Mouse (Mus musculus): Measurements from ENCODE around the gene Plagl2. TPM values are rescaled to one million over a fixed set of nuclear protein-coding genes. Genes with fewer than 3 reads are reported as not detected.
A peak's percentile ranks its signal among the peaks of the same experiment; 100 is the strongest.

Plagl2 gene
- polyA plus RNA-seq, 1 experiment, result 4.3 TPM

DNA sequence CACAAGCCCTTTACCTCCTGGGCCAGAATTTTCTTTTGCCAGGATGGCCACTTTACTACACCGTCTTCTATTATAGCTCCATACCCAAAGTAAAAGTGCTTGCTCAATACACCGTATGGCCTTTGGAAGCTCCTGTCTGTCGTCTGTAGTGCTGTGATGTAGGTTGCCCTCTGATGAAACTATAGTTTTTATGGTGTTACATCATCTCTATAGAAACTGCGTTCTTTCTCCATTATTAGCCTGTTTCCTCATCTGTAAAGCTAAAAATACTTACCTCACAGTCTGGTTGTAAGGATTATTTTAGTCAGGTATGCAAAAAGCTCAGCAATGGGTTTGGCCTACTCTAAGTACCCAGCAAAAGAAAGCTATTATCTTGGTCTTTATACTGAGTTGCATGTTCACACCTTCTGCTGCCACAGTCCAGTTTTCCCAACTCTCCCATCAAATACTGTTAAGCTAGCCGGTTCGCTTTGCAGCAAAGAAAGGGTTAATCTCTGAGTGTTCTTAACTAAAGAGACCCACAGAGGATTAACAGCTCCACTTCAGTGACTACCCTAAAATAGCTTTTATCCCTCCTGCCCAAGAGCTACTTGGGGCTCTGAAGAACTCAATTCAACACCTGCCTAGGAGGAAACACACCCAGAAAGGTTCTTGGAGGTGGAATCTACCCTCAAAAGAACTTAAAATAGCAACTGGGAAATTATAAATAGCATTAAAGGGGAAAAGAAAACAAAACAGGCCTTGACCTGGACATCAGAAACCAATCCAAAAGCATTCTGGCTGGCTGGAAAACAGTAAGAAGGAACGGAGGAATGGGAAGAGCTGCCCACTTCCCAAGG lies 2.0 kb downstream of the Plagl2 start:
- peak overlapping the region; percentile 98; the same call in 1 of the 2 replicates for H3K4me3 ChIP-seq (ENCODE audit: insufficient read depth, low read depth, low read length)
- DNase-seq, result no peak
- H3K4me1 ChIP-seq (ENCODE audit: control insufficient read depth, insufficient read depth, low read length), result peaks cover 4% of the 10 kb centered on the region; the same call in 1 of the 2 replicates
- no peaks in the 10 kb centered on the region for H3K36me3 ChIP-seq (ENCODE audit: control insufficient read depth, insufficient read depth, low read length)
- 0 out of 2 replicates have a peak overlapping the region, but pooled peaks have one; percentile 5 for H3K27ac ChIP-seq (ENCODE audit: insufficient read depth, low read depth, low read length)
- 51% methylated on average over 7 of the region's 7 CpGs for WGBS
- TF ChIP-seq CTCF (conservative IDR thresholded peaks at IDR 0.05; ENCODE audit: insufficient read depth, insufficient read length, low read depth, low read length), result no peak
- no peak for TF ChIP-seq POLR2A (IDR thresholded peaks at IDR 0.05; ENCODE audit: low read depth, low read length)
- no peaks in the 10 kb centered on the region for H3K27me3 ChIP-seq (replicated peaks; ENCODE audit: control insufficient read depth, insufficient read depth, low read length)

DNA sequence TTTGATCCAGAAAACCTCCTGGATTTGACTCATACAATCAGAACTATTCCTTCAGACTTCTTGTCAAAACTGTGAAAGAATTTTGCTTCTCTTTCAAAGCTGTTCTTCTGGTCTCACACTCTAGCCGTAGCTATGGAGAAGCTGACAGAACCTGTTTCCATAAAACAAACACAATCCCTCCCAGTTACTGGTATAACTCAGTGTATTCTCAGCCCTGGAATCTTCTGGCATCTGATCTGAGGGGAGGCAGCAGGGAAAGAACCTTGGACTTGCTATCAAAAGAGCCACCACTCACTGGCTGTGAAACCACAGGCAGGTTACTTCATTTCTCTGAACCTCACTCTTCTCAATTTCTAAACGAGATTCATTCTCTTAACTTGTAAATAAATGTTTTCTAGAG lies 2.8 kb downstream of the Plagl2 start:
- WGBS, result 43% methylated on average over 2 of the region's 2 CpGs
- no peak for TF ChIP-seq POLR2A (IDR thresholded peaks at IDR 0.05; ENCODE audit: low read depth, low read length)
- TF ChIP-seq CTCF (conservative IDR thresholded peaks at IDR 0.05; ENCODE audit: insufficient read depth, insufficient read length, low read depth, low read length), result no peak
- no peak for DNase-seq
- H3K4me1 ChIP-seq (ENCODE audit: control insufficient read depth, insufficient read depth, low read length), result peaks cover 4% of the 10 kb centered on the region; the same call in 1 of the 2 replicates
- H3K27me3 ChIP-seq (replicated peaks; ENCODE audit: control insufficient read depth, insufficient read depth, low read length), result no peaks in the 10 kb centered on the region
- no peak overlapping the region for H3K27ac ChIP-seq (ENCODE audit: insufficient read depth, low read depth, low read length)
- H3K4me3 ChIP-seq (ENCODE audit: insufficient read depth, low read depth, low read length), result no peak overlapping the region
- no peaks in the 10 kb centered on the region for H3K36me3 ChIP-seq (ENCODE audit: control insufficient read depth, insufficient read depth, low read length)

- no peaks in the 10 kb centered on the region for H3K27me3 ChIP-seq (replicated peaks; ENCODE audit: control insufficient read depth, insufficient read depth, low read length)
- no peak for DNase-seq
- H3K36me3 ChIP-seq (ENCODE audit: control insufficient read depth, insufficient read depth, low read length), result no peaks in the 10 kb centered on the region
- H3K4me3 ChIP-seq (ENCODE audit: insufficient read depth, low read depth, low read length), result no peak overlapping the region
- H3K4me1 ChIP-seq (ENCODE audit: control insufficient read depth, insufficient read depth, low read length), result peaks cover 4% of the 10 kb centered on the region; the same call in 1 of the 2 replicates
- 63% methylated on average over 4 of the region's 4 CpGs for WGBS
- no peak overlapping the region for H3K27ac ChIP-seq (ENCODE audit: insufficient read depth, low read depth, low read length)
- TF ChIP-seq CTCF (conservative IDR thresholded peaks at IDR 0.05; ENCODE audit: insufficient read depth, insufficient read length, low read depth, low read length) (no peak), POLR2A (IDR thresholded peaks at IDR 0.05; ENCODE audit: low read depth, low read length) (no peak)
These were observed 3.3 kb downstream of the Plagl2 start for GRCm38 (mm10) chr2:153237891-153238290.

DNA sequence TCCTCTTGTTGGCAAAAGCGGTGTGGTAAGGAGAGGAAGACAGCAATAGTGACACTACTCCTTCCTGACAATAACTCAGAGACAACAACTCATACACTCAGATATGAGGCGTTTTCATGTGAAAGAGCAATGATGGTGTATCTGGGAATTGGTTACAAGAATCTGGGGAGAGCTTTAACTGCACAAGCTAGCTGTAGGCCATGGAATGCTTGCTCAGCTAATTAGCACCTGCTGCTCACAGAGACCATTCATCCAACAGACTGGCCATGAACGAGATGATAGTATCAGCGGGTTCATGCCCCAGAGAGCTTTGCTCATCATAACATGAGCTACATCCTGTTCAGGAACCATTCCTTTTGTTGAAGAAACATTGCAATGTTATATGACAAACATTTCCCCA lies 4.0 kb downstream of the Plagl2 start:
- Histone ChIP-seq H3K4me3 (ENCODE audit: insufficient read depth, low read depth, low read length) (no peak overlapping the region), H3K27me3 (replicated peaks; ENCODE audit: control insufficient read depth, insufficient read depth, low read length) (no peaks in the 10 kb centered on the region), H3K27ac (ENCODE audit: insufficient read depth, low read depth, low read length) (no peak overlapping the region), H3K4me1 (ENCODE audit: control insufficient read depth, insufficient read depth, low read length) (peaks cover 4% of the 10 kb centered on the region; the same call in 1 of the 2 replicates), H3K36me3 (ENCODE audit: control insufficient read depth, insufficient read depth, low read length) (no peaks in the 10 kb centered on the region; the same call in 1 of the 2 replicates)
- DNase-seq, result no peak
- no peak for TF ChIP-seq CTCF (conservative IDR thresholded peaks at IDR 0.05; ENCODE audit: insufficient read depth, insufficient read length, low read depth, low read length)
- no peak for TF ChIP-seq POLR2A (IDR thresholded peaks at IDR 0.05; ENCODE audit: low read depth, low read length)
- 49% methylated on average over 4 of the region's 4 CpGs for WGBS

- Histone ChIP-seq H3K36me3 (ENCODE audit: control insufficient read depth, insufficient read depth, low read length) (peaks cover 10% of the 10 kb centered on the region), H3K4me3 (ENCODE audit: insufficient read depth, low read depth, low read length) (peak overlapping the region; percentile 13; the same call in 1 of the 2 replicates), H3K27ac (ENCODE audit: insufficient read depth, low read depth, low read length) (peak overlapping the region; percentile 67; the same call in 1 of the 2 replicates), H3K27me3 (replicated peaks; ENCODE audit: control insufficient read depth, insufficient read depth, low read length) (no peaks in the 10 kb centered on the region), H3K4me1 (ENCODE audit: control insufficient read depth, insufficient read depth, low read length) (no peaks in the 10 kb centered on the region)
- peak; percentile 24 for DNase-seq
- WGBS, result 74% methylated on average over 5 of the region's 5 CpGs
- TF ChIP-seq POLR2A (IDR thresholded peaks at IDR 0.05; ENCODE audit: low read depth, low read length) (no peak), CTCF (conservative IDR thresholded peaks at IDR 0.05; ENCODE audit: insufficient read depth, insufficient read length, low read depth, low read length) (no peak)
These were observed 12.7 kb downstream of the Plagl2 start for GRCm38 (mm10) chr2:153228523-153228922.

- Histone ChIP-seq H3K4me1 (ENCODE audit: control insufficient read depth, insufficient read depth, low read length) (no peaks in the 10 kb centered on the region), H3K27me3 (replicated peaks; ENCODE audit: control insufficient read depth, insufficient read depth, low read length) (no peaks in the 10 kb centered on the region), H3K36me3 (ENCODE audit: control insufficient read depth, insufficient read depth, low read length) (peaks cover 10% of the 10 kb centered on the region), H3K27ac (ENCODE audit: insufficient read depth, low read depth, low read length) (no peak overlapping the region), H3K4me3 (ENCODE audit: insufficient read depth, low read depth, low read length) (no peak overlapping the region)
- no peak for TF ChIP-seq CTCF (conservative IDR thresholded peaks at IDR 0.05; ENCODE audit: insufficient read depth, insufficient read length, low read depth, low read length)
- no peak for TF ChIP-seq POLR2A (IDR thresholded peaks at IDR 0.05; ENCODE audit: low read depth, low read length)
- no peak for DNase-seq
- WGBS, result 89% methylated on average over 4 of the region's 4 CpGs
These were observed 13.3 kb downstream of the Plagl2 start for GRCm38 (mm10) chr2:153227959-153228358.

DNA sequence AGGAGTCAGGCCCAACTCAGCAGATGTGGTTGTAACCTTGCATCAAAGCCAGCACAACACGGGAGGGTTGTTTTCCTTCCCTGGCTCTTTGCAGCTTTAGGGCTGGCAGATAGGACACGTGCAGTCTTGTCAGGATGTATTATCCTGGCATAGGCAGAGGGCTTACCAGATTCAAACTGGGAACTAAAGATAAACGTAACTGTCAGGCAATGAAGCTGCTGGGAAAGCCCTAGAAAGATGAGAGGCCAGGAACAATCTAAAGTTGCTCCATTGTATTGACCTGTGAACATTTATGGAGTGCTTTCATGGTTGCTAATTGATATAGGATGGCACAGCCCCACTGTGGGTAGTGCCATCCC lies 15.7 kb downstream of the Plagl2 start:
- H3K4me3 ChIP-seq (ENCODE audit: insufficient read depth, low read depth, low read length), result peak overlapping the region; percentile 72
- WGBS, result 31% methylated on average over 3 of the region's 3 CpGs
- no peak overlapping the region for H3K27ac ChIP-seq (ENCODE audit: insufficient read depth, low read depth, low read length)
- no peaks in the 10 kb centered on the region for H3K36me3 ChIP-seq (ENCODE audit: control insufficient read depth, insufficient read depth, low read length)
- no peaks in the 10 kb centered on the region for H3K4me1 ChIP-seq (ENCODE audit: control insufficient read depth, insufficient read depth, low read length)
- DNase-seq, result no peak
- TF ChIP-seq POLR2A (IDR thresholded peaks at IDR 0.05; ENCODE audit: low read depth, low read length) (no peak), CTCF (conservative IDR thresholded peaks at IDR 0.05; ENCODE audit: insufficient read depth, insufficient read length, low read depth, low read length) (no peak)
- no peaks in the 10 kb centered on the region for H3K27me3 ChIP-seq (replicated peaks; ENCODE audit: control insufficient read depth, insufficient read depth, low read length)
